Mouse (Mus musculus): ENCODE measurements around the gene Cacna2d3. TPM values are rescaled to one million over a fixed set of nuclear protein-coding genes. Genes with fewer than 3 reads are reported as not detected.
A peak's percentile ranks its signal among the peaks of the same experiment; 100 is the strongest.

The Cacna2d3 gene
- polyA plus RNA-seq, 1 experiment from 2014 or later: 63.0 TPM

- H3K27me3 ChIP-seq (ENCODE audit: control insufficient read depth, insufficient read depth, low read length): no peaks in the 10 kb centered on the region
- peaks cover 10% of the 10 kb centered on the region for H3K4me1 ChIP-seq (ENCODE audit: control insufficient read depth, insufficient read depth, low read length)
- H3K36me3 ChIP-seq (ENCODE audit: control insufficient read depth, insufficient read depth, low read length): no peaks in the 10 kb centered on the region
- H3K4me2 ChIP-seq (ENCODE audit: low read depth, low read length): no peak overlapping the region
- WGBS: 92% methylated on average over 8 of the region's 8 CpGs
- H3K9ac ChIP-seq (replicated peaks; ENCODE audit: low read depth, low read length): no peak overlapping the region
- no peaks in the 10 kb centered on the region for H3K9me3 ChIP-seq (ENCODE audit: control insufficient read depth, low read length)
- no peak for ATAC-seq (ENCODE audit: low read depth)
- H3K27ac ChIP-seq (ENCODE audit: low read depth, low read length): no peak overlapping the region
- H3K4me3 ChIP-seq (ENCODE audit: low read depth, low read length): no peak overlapping the region
These were observed 163.2 kb downstream of the Cacna2d3 start for GRCm38 (mm10) chr14:29558440-29558839.

DNA sequence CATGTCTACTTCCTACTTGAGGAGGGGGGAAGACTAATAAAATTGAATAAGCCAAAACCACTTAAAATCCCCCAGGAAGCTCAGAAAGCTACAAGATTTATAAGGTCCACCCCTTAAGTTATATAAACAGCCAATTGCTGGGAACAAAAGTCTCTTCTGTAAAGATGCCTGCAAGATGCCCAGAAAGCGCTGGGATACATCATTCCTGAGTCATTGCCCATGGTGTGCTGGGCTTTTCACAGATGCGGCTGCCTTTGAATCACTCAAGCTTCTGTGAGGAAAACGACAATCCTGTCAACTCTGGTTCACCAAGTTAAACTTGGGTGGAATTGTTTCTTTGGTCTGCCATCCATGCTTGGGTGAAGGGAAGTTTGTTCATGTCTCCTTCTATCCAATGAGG is 165.5 kb downstream of the Cacna2d3 start:
- H3K4me3 ChIP-seq (ENCODE audit: low read depth, low read length): no peak overlapping the region

GRCm38 (mm10) chr14:29552471-29552870 is 169.2 kb downstream of the Cacna2d3 start:
- Histone ChIP-seq H3K4me1 (ENCODE audit: control insufficient read depth, insufficient read depth, low read length) (no peaks in the 10 kb centered on the region), H3K4me2 (ENCODE audit: low read depth, low read length) (no peak overlapping the region), H3K4me3 (ENCODE audit: low read depth, low read length) (no peak overlapping the region), H3K27me3 (ENCODE audit: control insufficient read depth, insufficient read depth, low read length) (no peaks in the 10 kb centered on the region), H3K9ac (replicated peaks; ENCODE audit: low read depth, low read length) (no peak overlapping the region), H3K27ac (ENCODE audit: low read depth, low read length) (no peak overlapping the region), H3K9me3 (ENCODE audit: control insufficient read depth, low read length) (no peaks in the 10 kb centered on the region), H3K36me3 (ENCODE audit: control insufficient read depth, insufficient read depth, low read length) (no peaks in the 10 kb centered on the region)
- 49% methylated on average over 5 of the region's 5 CpGs for WGBS
- no peak for ATAC-seq (ENCODE audit: low read depth)

More for the DNA sequence above, 165.5 kb downstream of the Cacna2d3 start:
- Histone ChIP-seq H3K9me3 (ENCODE audit: control insufficient read depth, low read length) (no peaks in the 10 kb centered on the region), H3K4me1 (ENCODE audit: control insufficient read depth, insufficient read depth, low read length) (no peaks in the 10 kb centered on the region), H3K27ac (ENCODE audit: low read depth, low read length) (no peak overlapping the region), H3K9ac (replicated peaks; ENCODE audit: low read depth, low read length) (no peak overlapping the region), H3K4me2 (ENCODE audit: low read depth, low read length) (no peak overlapping the region), H3K36me3 (ENCODE audit: control insufficient read depth, insufficient read depth, low read length) (no peaks in the 10 kb centered on the region), H3K27me3 (ENCODE audit: control insufficient read depth, insufficient read depth, low read length) (no peaks in the 10 kb centered on the region)
- ATAC-seq (ENCODE audit: low read depth): no peak
- 80% methylated on average over 3 of the region's 3 CpGs for WGBS

- ATAC-seq (ENCODE audit: low read depth): no peak
- Histone ChIP-seq H3K27ac (ENCODE audit: low read depth, low read length) (no peak overlapping the region), H3K4me2 (ENCODE audit: low read depth, low read length) (no peak overlapping the region), H3K4me1 (ENCODE audit: control insufficient read depth, insufficient read depth, low read length) (no peaks in the 10 kb centered on the region), H3K9me3 (ENCODE audit: control insufficient read depth, low read length) (no peaks in the 10 kb centered on the region), H3K9ac (replicated peaks; ENCODE audit: low read depth, low read length) (no peak overlapping the region), H3K4me3 (ENCODE audit: low read depth, low read length) (no peak overlapping the region), H3K27me3 (ENCODE audit: control insufficient read depth, insufficient read depth, low read length) (no peaks in the 10 kb centered on the region), H3K36me3 (ENCODE audit: control insufficient read depth, insufficient read depth, low read length) (no peaks in the 10 kb centered on the region)
- WGBS: 78% methylated on average over 5 of the region's 5 CpGs
These were observed 173.0 kb downstream of the Cacna2d3 start for GRCm38 (mm10) chr14:29548646-29549045.

- WGBS: 83% methylated on average over 3 of the region's 3 CpGs
- ATAC-seq (ENCODE audit: low read depth): no peak
These were observed 191.1 kb downstream of the Cacna2d3 start for GRCm38 (mm10) chr14:29530516-29530915.

DNA sequence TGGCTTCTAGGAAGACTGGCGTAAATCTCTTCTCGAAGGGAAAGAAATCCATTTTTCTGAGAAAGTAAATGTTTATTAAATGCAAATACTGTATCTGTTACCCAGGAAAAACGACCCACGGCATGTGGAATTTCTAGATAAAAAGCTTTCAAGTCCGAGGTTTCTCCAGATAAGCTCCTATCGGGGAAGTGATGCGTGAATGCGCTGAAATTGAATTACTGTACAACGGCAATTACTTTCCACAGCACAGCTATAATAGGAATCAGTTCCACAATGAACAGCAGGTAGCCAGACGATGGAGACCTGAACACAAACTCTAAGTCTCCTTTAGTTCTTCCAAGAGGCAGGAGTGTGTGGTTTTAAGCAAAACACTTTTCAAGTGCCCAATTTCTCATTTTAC is 193.0 kb downstream of the Cacna2d3 start:
- no peaks in the 10 kb centered on the region for H3K27me3 ChIP-seq (ENCODE audit: control insufficient read depth, insufficient read depth, low read length)
- H3K4me2 ChIP-seq (ENCODE audit: low read depth, low read length): no peak overlapping the region
- no peaks in the 10 kb centered on the region for H3K36me3 ChIP-seq (ENCODE audit: control insufficient read depth, insufficient read depth, low read length)
- no peaks in the 10 kb centered on the region for H3K9me3 ChIP-seq (ENCODE audit: control insufficient read depth, low read length)
- WGBS: 63% methylated on average over 10 of the region's 10 CpGs
- no peaks in the 10 kb centered on the region for H3K4me1 ChIP-seq (ENCODE audit: control insufficient read depth, insufficient read depth, low read length)
- no peak overlapping the region for H3K9ac ChIP-seq (replicated peaks; ENCODE audit: low read depth, low read length)
- H3K27ac ChIP-seq (ENCODE audit: low read depth, low read length): no peak overlapping the region
- H3K4me3 ChIP-seq (ENCODE audit: low read depth, low read length): no peak overlapping the region
- no peak for ATAC-seq (ENCODE audit: low read depth)

More at GRCm38 (mm10) chr14:29530516-29530915, 191.1 kb downstream of the Cacna2d3 start:
- Histone ChIP-seq H3K9me3 (ENCODE audit: control insufficient read depth, low read length) (no peaks in the 10 kb centered on the region), H3K27ac (ENCODE audit: low read depth, low read length) (no peak overlapping the region), H3K4me3 (ENCODE audit: low read depth, low read length) (no peak overlapping the region), H3K4me1 (ENCODE audit: control insufficient read depth, insufficient read depth, low read length) (no peaks in the 10 kb centered on the region), H3K36me3 (ENCODE audit: control insufficient read depth, insufficient read depth, low read length) (no peaks in the 10 kb centered on the region), H3K9ac (replicated peaks; ENCODE audit: low read depth, low read length) (no peak overlapping the region), H3K4me2 (ENCODE audit: low read depth, low read length) (no peak overlapping the region), H3K27me3 (ENCODE audit: control insufficient read depth, insufficient read depth, low read length) (no peaks in the 10 kb centered on the region)

GRCm38 (mm10) chr14:29519751-29520669 is 201.7 kb downstream of the Cacna2d3 start:
- H3K4me2 ChIP-seq (ENCODE audit: low read depth, low read length): no peak overlapping the region
- H3K27ac ChIP-seq (ENCODE audit: low read depth, low read length): no peak overlapping the region; the same call in 1 of the 2 replicates
- ATAC-seq (ENCODE audit: low read depth): no peak
- H3K27me3 ChIP-seq (ENCODE audit: control insufficient read depth, insufficient read depth, low read length): no peaks in the 10 kb centered on the region
- H3K9ac ChIP-seq (replicated peaks; ENCODE audit: low read depth, low read length): no peak overlapping the region
- H3K9me3 ChIP-seq (ENCODE audit: control insufficient read depth, low read length): no peaks in the 10 kb centered on the region
- no peaks in the 10 kb centered on the region for H3K36me3 ChIP-seq (ENCODE audit: control insufficient read depth, insufficient read depth, low read length)
- 20% methylated on average over 7 of the region's 7 CpGs for WGBS
- H3K4me1 ChIP-seq (ENCODE audit: control insufficient read depth, insufficient read depth, low read length): no peaks in the 10 kb centered on the region; the same call in 1 of the 2 replicates
- no peak overlapping the region for H3K4me3 ChIP-seq (ENCODE audit: low read depth, low read length)

DNA sequence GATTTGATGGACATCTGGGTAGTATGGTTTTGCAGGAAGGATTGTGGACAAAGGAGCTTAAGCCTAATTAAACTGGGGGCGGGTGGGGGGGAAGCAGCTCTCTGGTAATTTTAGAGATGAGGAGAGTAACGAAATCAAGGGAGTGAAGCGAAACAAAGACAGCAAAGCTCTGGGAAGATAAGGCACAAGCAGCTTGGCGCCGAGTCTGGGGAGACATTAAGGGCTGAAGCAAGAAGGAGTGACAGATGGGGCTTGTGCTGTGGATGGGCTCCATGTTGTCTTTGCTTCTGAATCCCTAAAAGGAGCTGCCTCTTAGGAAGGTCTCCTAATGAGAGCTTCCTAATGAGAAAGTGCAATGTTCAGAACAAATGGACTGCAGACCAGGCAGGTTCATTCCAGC is 219.0 kb downstream of the Cacna2d3 start:
- ATAC-seq (ENCODE audit: low read depth): peak; percentile 51; the same call in 1 of the 2 replicates
- 69% methylated on average over 5 of the region's 5 CpGs for WGBS

GRCm38 (mm10) chr14:29498546-29499290 is 222.9 kb downstream of the Cacna2d3 start:
- Histone ChIP-seq H3K9ac (replicated peaks; ENCODE audit: low read depth, low read length) (no peak overlapping the region), H3K27ac (ENCODE audit: low read depth, low read length) (no peak overlapping the region), H3K4me3 (ENCODE audit: low read depth, low read length) (no peak overlapping the region), H3K4me2 (ENCODE audit: low read depth, low read length) (no peak overlapping the region), H3K4me1 (ENCODE audit: control insufficient read depth, insufficient read depth, low read length) (no peaks in the 10 kb centered on the region), H3K36me3 (ENCODE audit: control insufficient read depth, insufficient read depth, low read length) (no peaks in the 10 kb centered on the region), H3K27me3 (ENCODE audit: control insufficient read depth, insufficient read depth, low read length) (no peaks in the 10 kb centered on the region), H3K9me3 (ENCODE audit: control insufficient read depth, low read length) (no peaks in the 10 kb centered on the region)
- ATAC-seq (ENCODE audit: low read depth): no peak
- whole genome bisulfite sequencing: 65% methylated on average over 8 of the region's 8 CpGs

More for the DNA sequence above, 219.0 kb downstream of the Cacna2d3 start:
- H3K4me1 ChIP-seq (ENCODE audit: control insufficient read depth, insufficient read depth, low read length): no peaks in the 10 kb centered on the region
- H3K27me3 ChIP-seq (ENCODE audit: control insufficient read depth, insufficient read depth, low read length): no peaks in the 10 kb centered on the region
- H3K4me3 ChIP-seq (ENCODE audit: low read depth, low read length): no peak overlapping the region
- H3K4me2 ChIP-seq (ENCODE audit: low read depth, low read length): no peak overlapping the region
- no peak overlapping the region for H3K27ac ChIP-seq (ENCODE audit: low read depth, low read length)
- no peaks in the 10 kb centered on the region for H3K36me3 ChIP-seq (ENCODE audit: control insufficient read depth, insufficient read depth, low read length)
- no peak overlapping the region for H3K9ac ChIP-seq (replicated peaks; ENCODE audit: low read depth, low read length)
- H3K9me3 ChIP-seq (ENCODE audit: control insufficient read depth, low read length): no peaks in the 10 kb centered on the region

Measured in neural tube, embryonic 14.5 days (tissue).